12 mouse cellular contexts compared by ENCODE assay signal in genomic region chr15:85494163-85494621, GRCm38 (mm10). TPM values are rescaled to one million over a fixed set of nuclear protein-coding genes. Genes with fewer than 3 reads are reported as not detected.
DNase-seq lines count a peak whose midpoint lies in the region; ATAC-seq and TF ChIP-seq lines count a peak whose summit lies in the region.
"Had no signal": no experiment of that assay in that cellular context is flagged by ENCODE, and none has a peak within 500 bp of the region (broad histone marks: within the 10 kb centered on the region; RNA-seq: fewer than 3 reads in every experiment).

No protein-coding gene starts in this region.

- intact Hi-C loops in left cerebral cortex, postnatal 4 days (cut with DNase I) = loop anchor here (10.0 kb wide), 1 partner anchor 81 kb away; no protein-coding TSS in a partner anchor
- intact Hi-C loops in heart, adult 2 months (cut with DNase I) = no loop called here

- H3K4me3 ChIP-seq in E14TG2a.4 (replicated peaks; ENCODE audit: low read length) = 0 out of 2 replicates have a peak overlapping the region, but pooled peaks have one; percentile 26
- H3K4me3 ChIP-seq in embryonic facial prominence, embryonic 10.5 days = no peak overlapping the region
- no peak overlapping the region for H3K4me3 ChIP-seq in hindbrain, embryonic 16.5 days (ENCODE audit: low read length)
- no peak overlapping the region for H3K4me3 ChIP-seq in heart, adult 2 months

- H3K9me3 ChIP-seq in E14TG2a.4 (ENCODE audit: low read length) = no peaks in the 10 kb centered on the region
- no peaks in the 10 kb centered on the region for H3K9me3 ChIP-seq in embryonic facial prominence, embryonic 10.5 days
- H3K9me3 ChIP-seq in hindbrain, embryonic 16.5 days (ENCODE audit: control insufficient read depth, low read length) = no peaks in the 10 kb centered on the region

- no peak for TF ChIP-seq CTCF in E14TG2a.4 (conservative IDR thresholded peaks at IDR 0.05; ENCODE audit: low read length)
- no peak for TF ChIP-seq CTCF in heart, adult 2 months (IDR thresholded peaks at IDR 0.05)

- H3K4me1 ChIP-seq in E14TG2a.4 (replicated peaks; ENCODE audit: low read depth, low read length) = peaks cover 26% of the 10 kb centered on the region
- H3K4me1 ChIP-seq in embryonic facial prominence, embryonic 10.5 days = peaks cover 38% of the 10 kb centered on the region
- H3K4me1 ChIP-seq in hindbrain, embryonic 16.5 days (ENCODE audit: control insufficient read depth, insufficient read depth, low read depth, low read length) = peaks cover 15% of the 10 kb centered on the region
- no peaks in the 10 kb centered on the region for H3K4me1 ChIP-seq in heart, adult 2 months (ENCODE audit: control insufficient read depth, insufficient read depth, low read length)

- TF ChIP-seq POLR2A in heart, adult 2 months (IDR thresholded peaks at IDR 0.05; ENCODE audit: insufficient read depth, low read depth, low read length) = no peak

- peak; percentile 74 for ATAC-seq in hindbrain, embryonic 16.5 days

- no peak for TF ChIP-seq EP300 in heart, adult 2 months (IDR thresholded peaks at IDR 0.05; ENCODE audit: insufficient read depth, low read depth, low read length)

- H3K27me3 ChIP-seq in E14TG2a.4 (ENCODE audit: insufficient read depth, low read length) = peaks cover 80% of the 10 kb centered on the region
- H3K27me3 ChIP-seq in embryonic facial prominence, embryonic 10.5 days (replicated peaks; ENCODE audit: low read depth, poor library complexity, severe bottlenecking) = peaks cover 95% of the 10 kb centered on the region
- H3K27me3 ChIP-seq in hindbrain, embryonic 16.5 days (replicated peaks; ENCODE audit: control insufficient read depth, insufficient read depth, low read length) = no peaks in the 10 kb centered on the region
- no peaks in the 10 kb centered on the region for H3K27me3 ChIP-seq in heart, adult 2 months (ENCODE audit: control insufficient read depth, insufficient read depth, low read length)

- H3K4me2 ChIP-seq in hindbrain, embryonic 16.5 days (ENCODE audit: low read length) = no peak overlapping the region

- H3K79me2 ChIP-seq in heart, adult 2 months (replicated peaks; ENCODE audit: control insufficient read depth, insufficient read depth, low read length) = no peaks in the 10 kb centered on the region

- H3K9ac ChIP-seq in hindbrain, embryonic 16.5 days (ENCODE audit: low read depth, low read length) = no peak overlapping the region; the same call in 1 of the 2 replicates
- no peak overlapping the region for H3K9ac ChIP-seq in heart, adult 2 months (ENCODE audit: low read depth, low read length)

- H3K27ac ChIP-seq in embryonic facial prominence, embryonic 10.5 days (replicated peaks) = peak overlapping the region; percentile 30; the same call in 1 of the 2 replicates
- peak overlapping the region; percentile 30; the same call in 1 of the 2 replicates for H3K27ac ChIP-seq in hindbrain, embryonic 16.5 days (ENCODE audit: low read depth, low read length)
- no peak overlapping the region for H3K27ac ChIP-seq in heart, adult 2 months

- H3K36me3 ChIP-seq in E14TG2a.4 (ENCODE audit: insufficient read depth, low read length) = no peaks in the 10 kb centered on the region
- no peaks in the 10 kb centered on the region for H3K36me3 ChIP-seq in embryonic facial prominence, embryonic 10.5 days (replicated peaks)
- no peaks in the 10 kb centered on the region for H3K36me3 ChIP-seq in hindbrain, embryonic 16.5 days (ENCODE audit: control insufficient read depth, insufficient read depth, low read length)
- H3K36me3 ChIP-seq in heart, adult 2 months (ENCODE audit: control insufficient read depth, insufficient read depth, low read length) = no peaks in the 10 kb centered on the region

- DNase-seq in embryonic facial prominence, embryonic 10.5 days (ENCODE audit: low spot score) = peak; percentile 31
- DNase-seq in left cerebral cortex, postnatal 4 days = peak; percentile 44
- DNase-seq in adipocyte (ENCODE audit: low spot score) = no peak
- DNase-seq in c-Kit-positive CD71-positive TER-119-positive erythroid progenitor cells, embryonic 14.5 days (ENCODE audit: low spot score) = no peak
- DNase-seq in kidney, adult 18-20 months = no peak
- no peak for DNase-seq in heart, adult 2 months
- DNase-seq: thymus, postnatal 25 days had no signal

- 15% methylated on average over 11 of the region's 11 CpGs for WGBS in embryonic facial prominence, embryonic 10.5 days
- 7% methylated on average over 11 of the region's 11 CpGs for WGBS in hindbrain, embryonic 16.5 days
- WGBS in heart, adult 2 months = 17% methylated on average over 11 of the region's 11 CpGs

RNA-seq across cellular contexts. Expression of gene 7530416G11Rik, which starts 8.8 kb away (rescaled TPM):
- polyA plus RNA-seq in embryonic facial prominence, embryonic 10.5 days (2016; fragmentation: Nextera tagmentation; extraction: Ambion mirVana) = not detected in 2 replicates
- polyA plus RNA-seq in hindbrain, embryonic 16.5 days (2015; fragmentation: Nextera tagmentation; extraction: Ambion mirVana) = not detected in 2 replicates
- total RNA-seq in left cerebral cortex, postnatal 4 days (2021) = not detected
- total RNA-seq in heart, adult 2 months (2021) = not detected
- not detected in 2 replicates for polyA plus RNA-seq in heart, adult 2 months (2012; rRNA removed)
- total RNA-seq: CH12.LX had no signal
- polyA plus RNA-seq: gonadal fat pad, adult 2 months; large intestine, adult 2 months had no signal

Comparison
In these comparisons a context has a peak if more than half of its experiments do, and no peak if none do; other contexts are left out.
1. DNase-seq: peak in embryonic facial prominence, embryonic 10.5 days (single experiment) and left cerebral cortex, postnatal 4 days (single experiment); none in adipocyte (single experiment), c-Kit-positive CD71-positive TER-119-positive erythroid progenitor cells, embryonic 14.5 days (single experiment), kidney, adult 18-20 months (single experiment) and heart, adult 2 months (0 of 2).